Mouse (Mus musculus): ENCODE measurements around the gene Akt3. TPM values are rescaled to one million over a fixed set of nuclear protein-coding genes. Genes with fewer than 3 reads are reported as not detected.

The Akt3 gene
- 45.9 and 50.8 TPM in 2 replicates for total RNA-seq (2015)
- 64.8 and 73.1 TPM in 2 replicates for total RNA-seq (2017)

DNA sequence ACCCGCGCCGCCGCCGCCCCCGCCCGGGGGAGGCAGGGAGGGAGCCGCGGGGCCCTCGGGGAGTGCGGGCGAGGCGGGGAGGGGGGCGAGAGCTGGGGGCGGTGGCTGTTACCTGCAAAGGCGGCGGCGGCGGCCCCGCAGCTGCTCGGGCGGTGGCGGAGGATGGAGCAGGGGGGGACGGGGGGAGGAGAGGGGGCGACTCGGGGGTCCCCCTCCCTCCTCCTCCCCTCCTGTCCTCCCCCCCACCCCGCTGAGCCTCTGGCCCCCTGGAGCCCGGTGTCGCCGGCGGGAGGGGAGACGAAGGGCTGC, at the start of gene Akt3:
Akt3 (minus strand) TSS at position 170 of the 309 bp plus-strand sequence.
- no peak for ATAC-seq (ENCODE audit: poor library complexity, severe bottlenecking)

DNA sequence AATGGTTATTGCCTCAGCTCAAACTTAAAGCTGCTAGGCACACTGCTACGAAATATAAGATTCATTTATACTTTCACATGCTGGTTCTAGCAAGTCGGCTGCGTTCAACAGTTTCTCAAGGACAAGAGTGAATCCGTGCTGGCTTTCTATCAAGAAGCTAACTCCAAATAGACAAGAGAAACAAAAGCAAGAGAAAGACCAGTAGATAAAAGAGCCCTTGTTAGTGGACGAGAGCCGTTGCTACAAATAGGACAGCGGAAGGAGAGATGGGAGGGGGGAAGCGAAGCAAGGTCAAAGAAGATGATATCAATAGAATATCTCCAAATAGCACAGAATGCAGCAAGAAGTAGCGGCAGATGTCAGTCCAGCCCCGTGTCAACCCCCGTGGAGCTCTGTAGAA, 49.5 kb upstream of the Akt3 start:
- no peak for ATAC-seq (ENCODE audit: poor library complexity, severe bottlenecking)

DNA sequence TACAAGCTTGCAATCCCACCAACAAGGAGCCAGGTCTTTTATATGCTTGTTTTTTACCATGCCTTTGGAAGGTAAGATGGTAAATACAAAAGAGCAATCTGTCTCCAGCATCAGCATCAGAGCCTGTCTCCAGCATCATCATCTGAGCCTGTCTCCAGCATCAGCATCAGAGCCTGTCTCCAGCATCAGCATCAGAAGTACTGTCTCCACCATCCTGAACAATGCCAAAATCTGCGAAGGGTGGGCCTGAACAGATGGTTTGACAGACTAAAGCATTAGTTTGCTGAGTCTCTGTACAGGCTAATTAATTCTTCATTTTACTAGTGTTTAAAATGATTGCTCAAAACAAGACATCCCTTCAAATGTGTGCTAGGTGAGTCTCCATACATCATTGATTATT, 40.2 kb upstream of the Akt3 start:
- no peak for ATAC-seq (ENCODE audit: poor library complexity, severe bottlenecking)

DNA sequence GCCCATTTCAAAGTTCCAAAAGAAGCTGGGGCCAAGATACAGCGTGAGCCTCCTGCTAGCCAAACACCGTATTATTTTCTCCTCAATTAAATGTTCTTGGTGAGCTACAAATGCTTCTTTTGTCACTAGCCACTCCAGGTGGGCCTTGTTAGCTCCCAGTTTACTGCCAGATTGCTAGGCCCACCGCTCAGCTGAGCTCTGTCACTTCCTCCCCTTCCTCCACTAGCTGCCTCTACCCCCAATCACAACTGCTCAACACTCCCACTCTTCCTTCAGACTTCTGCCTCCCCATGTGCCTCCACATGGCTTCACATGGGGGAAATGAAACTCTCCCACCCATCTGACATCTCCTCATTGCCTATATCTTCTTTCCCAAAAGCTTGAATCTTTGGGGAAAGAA, 28.8 kb upstream of the Akt3 start:
- ATAC-seq (ENCODE audit: poor library complexity, severe bottlenecking), result peak; percentile 83

DNA sequence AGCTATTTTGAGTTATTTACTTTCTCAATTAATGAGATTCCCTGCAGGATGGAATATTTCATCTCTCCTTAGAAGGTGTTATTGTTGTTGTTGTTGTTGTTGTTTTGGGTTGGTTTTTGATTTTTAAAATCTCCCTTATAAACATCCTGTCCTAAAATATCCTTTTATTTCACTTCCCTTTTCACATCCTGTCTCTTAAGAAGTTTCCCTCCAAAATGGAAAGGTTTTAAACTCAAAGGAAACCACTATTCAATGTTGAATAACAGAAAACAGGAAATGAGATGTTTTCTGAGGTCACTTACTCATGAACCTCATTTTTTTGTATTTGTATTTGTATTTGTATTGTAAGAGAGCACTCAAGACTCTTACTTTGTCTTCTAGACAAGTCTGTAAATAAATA, 23.9 kb upstream of the Akt3 start:
- ATAC-seq (ENCODE audit: poor library complexity, severe bottlenecking), result peak; percentile 61

DNA sequence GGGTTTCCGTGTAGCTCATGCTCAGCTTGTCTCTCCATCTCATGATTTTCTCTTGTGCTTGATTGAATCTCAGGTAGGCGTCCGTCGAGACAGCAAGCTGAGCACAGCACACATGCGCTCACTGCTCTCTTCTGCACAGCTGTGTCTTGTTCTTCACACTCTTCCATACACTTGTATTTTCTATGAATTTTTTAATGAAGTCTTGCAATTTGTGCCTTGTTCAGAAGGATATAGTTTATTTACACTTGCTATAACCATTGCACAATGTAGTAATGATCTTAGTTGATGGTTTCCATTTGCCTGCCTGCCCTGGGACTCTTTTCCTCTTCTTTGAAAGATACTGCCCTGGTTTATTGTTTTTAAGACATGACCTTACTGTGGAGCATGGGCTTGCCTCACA, 19.4 kb upstream of the Akt3 start:
- ATAC-seq (ENCODE audit: poor library complexity, severe bottlenecking), result no peak

DNA sequence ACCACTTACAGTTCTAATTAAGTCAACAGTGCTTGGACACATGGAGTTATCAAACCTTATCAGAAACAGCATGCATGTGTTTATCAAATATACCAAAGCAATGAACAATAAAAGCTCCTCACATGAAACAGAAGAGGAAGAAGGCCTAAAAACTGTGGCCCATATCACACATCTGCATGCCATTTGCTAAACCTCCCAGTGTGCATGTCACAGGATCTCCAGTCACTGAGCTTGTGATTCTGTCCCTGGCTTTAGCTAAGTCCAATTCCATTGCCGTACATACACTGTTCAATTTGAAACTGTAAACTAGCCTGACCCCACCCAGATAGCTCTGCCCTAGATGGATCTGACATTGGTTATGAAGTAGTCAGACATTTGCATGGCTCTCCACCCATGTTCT, 9.6 kb upstream of the Akt3 start:
- ATAC-seq (ENCODE audit: poor library complexity, severe bottlenecking), result no peak

DNA sequence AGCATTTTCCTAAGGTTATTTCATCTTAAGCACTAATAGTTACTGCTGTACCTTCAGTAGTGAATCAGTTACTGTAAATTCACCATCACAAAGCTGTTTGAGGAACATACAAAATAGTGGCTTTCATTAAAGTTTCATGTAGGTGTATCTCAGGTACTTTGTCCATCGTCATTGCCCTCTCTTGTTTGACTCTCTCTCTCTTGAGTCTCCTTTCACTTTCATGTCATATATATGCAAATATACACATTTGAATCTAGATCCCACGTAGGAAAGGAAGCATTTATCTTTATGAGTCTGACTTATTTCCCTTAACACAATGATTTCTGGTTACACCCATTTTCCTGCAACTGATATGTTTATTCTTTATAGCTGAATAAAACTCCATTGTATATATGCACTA, 4.9 kb upstream of the Akt3 start:
- ATAC-seq (ENCODE audit: poor library complexity, severe bottlenecking), result no peak

DNA sequence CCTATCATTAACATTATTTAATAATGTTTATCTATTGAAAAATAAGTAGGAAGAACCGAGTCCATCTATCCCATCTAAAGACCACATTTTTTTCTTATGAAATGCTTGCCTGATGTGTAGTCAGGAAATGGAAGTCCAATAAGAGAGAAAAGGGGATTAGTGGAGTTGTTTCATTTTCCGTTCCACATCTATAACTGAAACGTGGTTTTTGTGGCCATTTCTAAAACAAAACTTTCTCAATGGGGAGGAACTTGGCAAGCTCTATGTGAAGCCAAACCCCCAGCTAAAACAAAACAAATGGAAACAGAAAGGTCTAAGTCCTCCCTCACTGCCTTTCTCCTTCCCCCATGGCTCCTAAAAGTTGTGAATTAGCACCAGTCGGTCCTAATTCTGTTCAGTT, 2.8 kb upstream of the Akt3 start:
- ATAC-seq (ENCODE audit: poor library complexity, severe bottlenecking), result peak; percentile 25

DNA sequence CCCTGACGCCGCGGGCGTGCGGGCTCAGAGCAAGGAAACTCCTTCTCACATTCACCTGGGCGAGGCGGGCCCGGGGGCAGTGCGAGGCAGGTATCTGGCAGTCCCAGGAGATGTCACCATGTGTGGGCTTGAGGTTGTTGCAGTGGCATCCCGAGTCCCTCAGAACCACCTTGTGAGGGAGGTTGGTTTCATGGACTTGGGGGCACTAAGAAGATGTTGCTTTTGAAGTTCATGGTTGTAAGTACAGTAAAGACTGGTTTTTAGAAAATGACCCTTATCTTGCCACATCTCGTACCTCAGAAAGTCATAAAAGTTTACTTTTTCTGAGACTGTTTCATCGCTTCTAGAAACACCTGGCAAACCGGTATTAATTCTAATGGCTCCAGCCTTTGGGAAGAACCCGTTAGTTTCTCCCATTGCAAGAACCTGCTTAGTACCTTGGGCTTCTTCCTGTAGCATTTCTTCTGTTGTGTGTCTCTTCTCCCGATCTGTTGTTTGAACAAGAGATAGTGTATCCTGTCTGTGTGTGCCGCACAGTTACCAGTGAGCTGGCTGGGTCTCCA, 1.1 kb upstream of the Akt3 start:
- ATAC-seq (ENCODE audit: poor library complexity, severe bottlenecking), result no peak

DNA sequence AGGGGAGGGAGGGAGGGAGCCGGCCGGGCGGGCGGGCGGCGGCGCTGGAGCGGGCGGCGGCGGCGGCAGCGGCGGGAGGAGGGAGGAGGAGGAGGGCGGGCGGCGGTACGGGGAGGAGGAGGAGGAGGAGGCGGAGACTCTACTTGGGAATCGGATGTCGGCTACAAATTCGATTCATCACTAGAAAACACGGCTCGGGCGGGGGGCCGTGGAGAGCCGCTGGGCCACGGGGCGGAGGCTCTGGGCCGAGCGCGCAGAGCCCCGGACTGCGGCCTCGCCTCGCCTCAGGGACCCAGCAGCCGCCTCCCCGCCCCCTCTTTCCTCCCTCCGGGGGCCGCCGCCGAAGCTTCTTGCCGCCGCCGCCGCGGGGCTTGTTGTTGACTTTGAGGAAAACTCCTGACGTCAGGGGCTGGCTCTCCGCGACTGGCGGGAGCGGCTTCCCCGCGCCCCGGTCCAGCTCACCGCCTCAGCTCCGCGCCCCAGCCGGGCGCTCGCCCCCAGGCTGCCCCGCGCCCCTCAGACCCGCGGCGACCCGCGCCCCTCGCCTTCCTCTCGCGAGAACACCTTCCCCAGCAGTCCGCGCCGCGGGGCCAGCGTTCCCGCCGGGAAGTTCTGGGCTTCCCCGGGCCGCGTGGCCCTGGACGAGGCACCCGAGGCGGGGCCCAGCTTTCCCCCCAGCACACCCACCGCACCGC, 487 bp upstream of the Akt3 start:
- peak; percentile 56 for ATAC-seq (ENCODE audit: poor library complexity, severe bottlenecking)

DNA sequence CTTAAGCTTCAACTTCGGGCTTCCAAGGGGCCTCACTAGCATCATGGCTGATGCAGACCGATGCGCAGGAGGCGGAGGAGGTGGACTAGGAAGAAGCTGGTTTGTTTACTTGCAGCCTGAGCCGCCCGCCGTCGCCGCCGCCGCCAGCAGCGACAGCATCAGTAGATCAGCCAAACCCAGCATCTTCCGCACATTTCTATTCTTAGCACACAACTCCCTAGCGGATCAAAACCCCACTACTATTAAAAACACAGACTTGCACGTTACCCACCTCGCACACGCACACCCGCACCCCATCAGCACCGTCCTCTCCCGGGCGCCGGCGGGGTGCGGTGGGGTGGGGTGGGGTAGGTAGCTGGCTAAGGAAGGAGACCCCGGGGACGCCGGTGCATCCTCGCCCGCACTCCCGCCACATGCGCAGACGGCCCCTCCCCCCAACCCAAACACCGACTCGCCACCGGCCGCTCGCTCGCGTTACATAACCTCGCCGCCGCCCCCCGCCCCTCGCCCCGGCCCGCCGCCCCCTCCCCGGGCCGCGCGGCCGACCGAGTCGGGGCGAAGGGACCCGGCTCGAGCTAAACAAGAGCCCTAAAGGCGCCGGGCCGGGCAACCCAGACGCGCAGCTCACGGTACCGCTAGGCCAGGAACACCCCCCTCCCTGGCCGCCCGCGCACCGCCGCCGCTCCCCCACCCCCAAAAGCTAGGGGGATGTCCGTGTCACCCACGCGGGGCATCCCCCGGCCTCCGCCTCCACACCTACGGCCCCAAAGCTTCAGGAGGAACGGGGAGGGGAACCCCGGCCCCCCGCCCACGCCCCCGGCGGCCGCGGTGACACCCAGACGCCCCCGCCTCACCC, 597 bp downstream of the Akt3 start:
- peak; percentile 47 for ATAC-seq (ENCODE audit: poor library complexity, severe bottlenecking)

DNA sequence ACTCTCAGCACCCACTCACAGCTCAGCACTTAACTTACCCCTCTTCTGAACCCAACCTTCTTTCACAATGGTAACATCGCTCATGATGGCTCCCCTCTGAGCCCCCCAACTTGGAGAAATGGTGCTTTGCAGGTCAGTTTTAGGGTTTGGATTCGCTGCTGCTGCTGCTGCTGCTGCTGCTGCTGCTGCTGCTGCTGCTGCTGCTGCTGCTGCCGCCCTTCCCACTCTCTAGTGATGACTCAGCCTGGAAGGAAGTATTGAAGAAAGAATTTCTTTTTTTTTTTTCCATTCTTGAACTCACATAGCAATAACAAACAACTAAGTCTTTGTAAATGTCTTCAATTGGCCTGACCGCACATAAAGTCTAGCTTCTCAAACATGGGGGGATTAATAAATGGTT, 9.4 kb downstream of the Akt3 start:
- peak; percentile 38; the same call in 1 of the 2 replicates for ATAC-seq (ENCODE audit: poor library complexity, severe bottlenecking)

DNA sequence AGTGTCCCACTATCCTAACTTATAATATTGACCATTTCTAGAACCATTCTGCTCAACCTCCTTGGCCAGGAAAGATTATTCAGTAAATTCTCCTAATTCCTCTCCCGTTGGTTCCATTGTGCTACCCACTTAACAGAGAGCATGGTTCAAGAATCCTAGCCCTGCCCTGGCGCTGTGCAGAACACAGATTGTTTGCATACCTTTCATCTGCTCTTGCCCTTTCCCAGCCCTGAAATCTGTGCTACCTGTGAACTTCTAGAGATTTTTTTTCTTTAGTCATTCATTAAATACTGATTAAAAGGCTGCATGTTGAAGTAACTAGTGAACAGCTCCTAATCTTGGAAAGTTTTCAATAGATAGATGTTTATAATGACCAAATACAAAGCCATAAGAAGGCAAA, 19.6 kb downstream of the Akt3 start:
- no peak for ATAC-seq (ENCODE audit: poor library complexity, severe bottlenecking)

DNA sequence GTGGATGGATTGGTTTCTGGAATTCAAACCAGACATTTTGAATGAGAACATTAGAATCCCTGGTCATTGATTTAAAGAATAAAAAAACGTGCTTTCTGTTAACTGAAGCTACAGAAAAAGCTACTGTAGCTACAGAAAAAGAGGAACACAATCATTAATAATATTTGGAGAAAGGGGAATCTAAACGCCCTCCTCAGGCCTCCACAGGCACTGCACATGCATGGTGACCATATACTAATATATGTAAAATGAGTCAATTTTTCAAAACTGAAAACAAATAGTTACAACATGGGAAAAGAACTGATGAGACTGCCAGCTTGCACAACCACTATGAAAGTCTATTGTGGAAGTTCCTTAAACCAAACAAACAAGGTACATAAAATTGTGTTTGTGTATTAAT, 21.3 kb downstream of the Akt3 start:
- ATAC-seq (ENCODE audit: poor library complexity, severe bottlenecking), result peak; percentile 69

DNA sequence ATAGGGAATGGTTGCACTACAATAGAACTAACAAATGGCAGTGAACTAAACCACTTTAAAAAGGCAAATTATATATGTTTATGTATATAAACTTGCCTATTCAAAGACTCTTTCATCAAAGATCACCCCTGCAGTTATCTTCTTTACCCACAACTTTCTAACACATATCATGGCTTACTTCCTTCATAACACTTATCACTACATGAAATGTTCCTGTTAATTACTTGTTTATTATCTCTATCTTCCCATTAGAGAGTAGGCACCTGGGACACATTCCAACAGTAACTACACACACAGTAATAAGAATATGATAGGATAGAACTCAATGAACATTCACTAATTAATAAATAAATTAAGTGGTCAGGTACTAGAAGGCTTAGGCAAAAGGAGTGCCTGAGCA, 21.8 kb downstream of the Akt3 start:
- no peak for ATAC-seq (ENCODE audit: poor library complexity, severe bottlenecking)

DNA sequence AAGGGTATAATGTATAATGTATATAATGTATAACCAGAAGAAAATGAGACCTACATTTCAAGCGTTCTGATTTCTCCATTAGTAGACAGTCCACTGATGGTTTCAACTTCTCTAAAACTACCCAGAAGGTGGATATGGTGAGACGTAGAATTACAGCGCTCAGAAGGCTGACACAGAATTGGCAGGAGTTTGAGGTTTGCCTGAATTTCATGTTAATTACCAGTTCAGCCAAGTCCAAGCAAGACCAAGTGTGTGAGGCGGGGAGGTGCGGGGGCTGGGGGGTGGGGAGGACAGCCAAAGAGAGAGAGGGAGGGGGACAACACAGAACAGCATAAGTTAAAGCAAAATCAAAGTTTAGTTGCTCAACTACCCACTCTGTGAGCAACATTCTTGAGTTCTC, 23.5 kb downstream of the Akt3 start:
- ATAC-seq (ENCODE audit: poor library complexity, severe bottlenecking), result no peak

DNA sequence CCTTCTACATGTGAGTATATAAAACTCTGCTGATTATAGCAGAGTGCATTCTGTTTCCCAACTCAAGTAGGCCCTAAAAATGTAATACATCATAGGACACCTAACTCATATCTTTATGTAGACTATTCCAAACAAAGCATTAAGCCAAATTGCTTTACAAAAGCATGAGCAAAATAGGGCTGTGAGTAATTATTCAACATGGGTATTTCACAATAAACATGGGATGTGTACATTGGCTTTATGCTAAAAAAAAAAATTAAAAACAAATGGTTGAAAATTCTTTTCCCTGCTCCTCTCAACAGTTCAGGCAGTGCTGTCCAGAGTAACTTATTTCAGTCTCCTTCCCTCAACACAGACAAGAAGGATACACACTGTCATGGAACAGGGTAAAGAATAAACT, 26.9 kb downstream of the Akt3 start:
- no peak for ATAC-seq (ENCODE audit: poor library complexity, severe bottlenecking)

DNA sequence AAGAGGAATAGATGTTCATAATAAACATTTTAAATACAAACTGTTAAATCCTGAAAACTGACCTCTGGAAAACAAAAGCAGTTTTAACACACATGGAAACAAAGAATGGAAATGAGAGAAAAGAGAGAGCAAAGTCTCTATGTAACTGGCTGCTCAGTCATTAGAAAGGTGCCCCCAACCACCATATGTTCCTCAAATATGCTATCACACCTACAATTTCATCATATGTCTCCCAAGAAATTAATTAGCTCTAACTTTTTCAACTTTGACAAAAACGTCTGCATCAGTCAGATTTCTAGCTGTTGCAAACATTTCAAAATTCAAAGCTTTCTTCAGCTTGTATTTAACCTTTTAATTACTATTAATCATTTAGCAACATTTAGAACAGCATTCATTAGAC, 59.0 kb downstream of the Akt3 start:
- no peak for ATAC-seq (ENCODE audit: poor library complexity, severe bottlenecking)

DNA sequence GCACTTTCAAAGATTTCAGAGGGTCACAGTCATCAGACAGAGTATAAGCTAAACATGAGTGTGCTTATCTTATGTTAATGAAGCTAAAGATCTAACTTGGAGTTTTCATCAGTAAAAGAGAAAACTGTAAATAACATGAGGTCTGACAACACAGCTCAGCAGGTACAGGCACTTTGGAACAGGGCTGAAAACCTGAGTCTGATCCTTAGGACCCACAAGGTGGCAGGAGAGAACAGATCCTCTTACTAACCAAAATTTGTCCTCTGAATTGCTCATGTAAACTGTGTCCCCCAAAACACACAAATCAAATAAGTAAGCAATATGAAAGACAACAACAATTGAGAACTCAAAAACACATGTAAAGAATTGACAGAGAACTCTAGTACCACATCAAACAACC, 62.8 kb downstream of the Akt3 start:
- ATAC-seq (ENCODE audit: poor library complexity, severe bottlenecking), result no peak

DNA sequence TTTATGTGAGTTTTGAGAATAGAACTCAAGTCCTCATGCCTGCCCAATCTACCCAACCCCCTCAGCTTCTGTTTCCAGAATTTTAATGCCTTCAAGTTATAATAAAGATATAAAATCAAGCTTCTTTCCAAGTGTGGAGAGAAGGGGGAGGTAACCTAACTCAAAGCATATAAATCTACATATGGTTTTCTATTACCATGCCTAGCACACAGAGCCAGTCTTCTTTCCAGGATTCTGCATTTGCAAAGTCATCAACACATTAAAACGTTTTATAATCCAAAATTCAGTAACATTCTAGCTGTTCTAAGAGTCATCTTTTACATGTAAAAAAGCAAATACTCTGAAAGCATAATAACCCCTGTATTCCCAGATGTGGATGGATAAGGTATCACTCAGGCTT, 63.7 kb downstream of the Akt3 start:
- ATAC-seq (ENCODE audit: poor library complexity, severe bottlenecking), result no peak

DNA sequence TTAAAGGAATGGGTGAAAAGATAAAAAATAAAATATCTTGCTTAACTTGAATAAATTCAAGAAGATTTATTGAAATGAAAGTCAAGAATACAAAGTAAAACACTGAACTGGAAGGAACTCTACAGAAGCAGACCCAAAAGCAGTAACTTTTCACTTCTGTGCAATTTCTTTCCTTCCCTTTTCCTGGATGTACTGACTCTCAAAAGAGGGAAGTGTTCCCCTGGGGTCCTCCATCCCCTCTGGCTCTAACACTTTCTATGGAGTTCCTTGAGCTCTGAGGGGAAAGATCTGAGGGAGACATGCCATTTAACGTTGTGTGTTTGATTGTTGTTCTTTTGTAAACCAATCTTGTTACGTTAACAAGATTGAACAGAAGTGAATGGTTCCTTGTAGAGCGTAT, 66.4 kb downstream of the Akt3 start:
- ATAC-seq (ENCODE audit: poor library complexity, severe bottlenecking), result peak; percentile 63

All from megakaryocyte, adult 5-6 weeks (primary cell).